Comparison of ENCODE assay signal across 8 mouse cellular contexts in genomic region chr15:28315812-28316528, GRCm38 (mm10).
DNase-seq lines count a peak whose midpoint lies in the region; ATAC-seq lines count a peak whose summit lies in the region.

No protein-coding gene starts in this region.

- WGBS in liver, embryonic 12.5 days (ENCODE audit: insufficient replicate concordance), result 24% methylated on average over 6 of the region's 6 CpGs
- WGBS in forebrain, embryonic 10.5 days, result 26% methylated on average over 6 of the region's 6 CpGs

- H3K36me3 ChIP-seq in liver, embryonic 12.5 days, result no peaks in the 10 kb centered on the region
- no peaks in the 10 kb centered on the region for H3K36me3 ChIP-seq in forebrain, embryonic 10.5 days (replicated peaks)

- H3K4me1 ChIP-seq in liver, embryonic 12.5 days, result no peaks in the 10 kb centered on the region
- no peaks in the 10 kb centered on the region; the same call in 1 of the 2 replicates for H3K4me1 ChIP-seq in forebrain, embryonic 10.5 days

- intact Hi-C loops in left cerebral cortex, postnatal 36 days (cut with DNase I), result no loop called here

- H3K27me3 ChIP-seq in liver, embryonic 12.5 days (replicated peaks), result no peaks in the 10 kb centered on the region
- H3K27me3 ChIP-seq in forebrain, embryonic 10.5 days (ENCODE audit: poor library complexity, severe bottlenecking), result no peaks in the 10 kb centered on the region

- no peak overlapping the region for H3K4me3 ChIP-seq in liver, embryonic 12.5 days
- no peak overlapping the region for H3K4me3 ChIP-seq in forebrain, embryonic 10.5 days

- no peak for ATAC-seq in liver, embryonic 12.5 days

- no peak overlapping the region for H3K27ac ChIP-seq in liver, embryonic 12.5 days
- no peak overlapping the region for H3K27ac ChIP-seq in forebrain, embryonic 10.5 days

- DNase-seq in liver, result peak; percentile 18
- peak; percentile 68 for DNase-seq in brain, adult 2 months (ENCODE audit: low read depth, low spot score)
- peak; percentile 63 for DNase-seq in forebrain, embryonic 10.5 days (ENCODE audit: extremely low spot score, low spot score)
- peak; percentile 31 for DNase-seq in hindlimb bud, embryonic 11.5 days (ENCODE audit: extremely low spot score, low read depth, low spot score)
- DNase-seq in left cerebral cortex, postnatal 36 days (ENCODE audit: low spot score in 2 of 2), result peak; percentile 29 to 50
- peak; percentile 62 for DNase-seq in neural tube, embryonic 10.5 days (ENCODE audit: extremely low spot score, low spot score)
- DNase-seq in spleen, postnatal 36 days (ENCODE audit: low spot score in 2 of 2), result no peak

- H3K9ac ChIP-seq in liver, embryonic 12.5 days, result no peak overlapping the region

- H3K4me2 ChIP-seq in liver, embryonic 12.5 days, result no peak overlapping the region

- no peaks in the 10 kb centered on the region for H3K9me3 ChIP-seq in liver, embryonic 12.5 days (replicated peaks)
- no peaks in the 10 kb centered on the region for H3K9me3 ChIP-seq in forebrain, embryonic 10.5 days

Comparison
In these comparisons a context has a peak if more than half of its experiments do, and no peak if none do; other contexts are left out.
1. DNase-seq: peak in liver (single experiment), brain, adult 2 months (single experiment), forebrain, embryonic 10.5 days (single experiment), hindlimb bud, embryonic 11.5 days (single experiment), left cerebral cortex, postnatal 36 days (2 of 2) and neural tube, embryonic 10.5 days (single experiment); none in spleen, postnatal 36 days (0 of 2).